Mouse (Mus musculus) hindbrain, embryonic 16.5 days (tissue): ENCODE results near the gene Tor2a. TPM values are rescaled to one million over a fixed set of nuclear protein-coding genes. Genes with fewer than 3 reads are reported as not detected.
A peak's percentile ranks its signal among the peaks of the same experiment; 100 is the strongest.

Experiments
- ATAC-seq: fragments of 200-750 bp; cut with Nextera tagmentation; 2 replicates; pipeline ENCODE4 v1.8.0; 2017; ENCODE audit warnings: moderate TSS enrichment, moderate library complexity
- H3K27ac ChIP-seq: fragments of 300-500 bp; sonication (generic); 2 replicates; pipeline ENCODE4 v1.5.1; 2014; ENCODE audit warnings: low read depth, mild to moderate bottlenecking, control low read depth, low read length, moderate library complexity
- H3K27me3 ChIP-seq: fragments of 300-500 bp; sonication (generic); replicated peaks from 2 replicates; pipeline ENCODE4 v1.6.1; 2014; ENCODE audit warnings: low read length; ENCODE audit not compliant: control insufficient read depth, insufficient read depth
- H3K36me3 ChIP-seq: fragments of 300-500 bp; sonication (generic); 2 replicates; pipeline ENCODE4 v1.6.1; 2014; ENCODE audit warnings: mild to moderate bottlenecking, low read length, moderate library complexity, mixed read lengths; ENCODE audit not compliant: control insufficient read depth, insufficient read depth
- H3K4me1 ChIP-seq: fragments of 300-500 bp; sonication (generic); 2 replicates; pipeline ENCODE4 v1.6.1; 2014; ENCODE audit warnings: low read depth, low read length; ENCODE audit not compliant: control insufficient read depth, insufficient read depth
- H3K4me2 ChIP-seq: fragments of 300-500 bp; sonication (generic); 2 replicates; pipeline ENCODE4 v1.6.1; 2014; ENCODE audit warnings: mild to moderate bottlenecking, low read length, control low read depth, moderate library complexity
- H3K4me3 ChIP-seq: fragments of 300-500 bp; sonication (generic); 2 replicates; pipeline ENCODE4 v1.5.1; 2014; ENCODE audit warnings: mild to moderate bottlenecking, low read length, control low read depth, moderate library complexity
- H3K9ac ChIP-seq: fragments of 300-500 bp; sonication (generic); 2 replicates; pipeline ENCODE4 v1.6.1; 2014; ENCODE audit warnings: low read depth, mild to moderate bottlenecking, control low read depth, low read length, moderate library complexity
- H3K9me3 ChIP-seq: fragments of 300-500 bp; sonication (generic); 2 replicates; pipeline ENCODE4 v1.6.1; 2014; ENCODE audit warnings: mild to moderate bottlenecking, low read length, moderate library complexity; ENCODE audit not compliant: control insufficient read depth
- WGBS: fragments of 180-500 bp; shearing (Covaris S2); extraction: QIAGEN DNeasy Blood & Tissue Kit; methylation state at CpG from one replicate; pipeline ENCODE4 v1.1.7; 2014; 5-methylcytosine and 5-hydroxymethylcytosine counted together
- polyA plus RNA-seq: library from polyadenylated mRNA; unstranded; fragments of >200 nt; fragmentation: Nextera tagmentation; extraction: Ambion mirVana; gene quantifications from 2 replicates; pipeline ENCODE4 v1.2.1, GENCODE M21; 2015

The Tor2a gene
- polyA plus RNA-seq, 1 experiment from 2014 or later: 50.8 TPM

GRCm38 (mm10) chr2:32736306-32736829, 20.7 kb upstream of the Tor2a start:
- Histone ChIP-seq H3K9me3 (no peaks in the 10 kb centered on the region), H3K9ac (no peak overlapping the region; the same call in 1 of the 2 replicates), H3K4me2 (no peak overlapping the region), H3K27ac (no peak overlapping the region), H3K27me3 (no peaks in the 10 kb centered on the region), H3K36me3 (no peaks in the 10 kb centered on the region), H3K4me3 (no peak overlapping the region), H3K4me1 (peaks cover 5% of the 10 kb centered on the region)
- no peak for ATAC-seq
- 27% methylated on average over 3 of the region's 3 CpGs for WGBS

GRCm38 (mm10) chr2:32737008-32737407, 20.0 kb upstream of the Tor2a start:
- H3K27ac ChIP-seq: no peak overlapping the region
- H3K4me1 ChIP-seq: peaks cover 5% of the 10 kb centered on the region
- H3K9me3 ChIP-seq: no peaks in the 10 kb centered on the region
- no peaks in the 10 kb centered on the region for H3K36me3 ChIP-seq
- no peaks in the 10 kb centered on the region for H3K27me3 ChIP-seq
- no peak overlapping the region for H3K9ac ChIP-seq
- ATAC-seq: no peak
- H3K4me3 ChIP-seq: no peak overlapping the region
- H3K4me2 ChIP-seq: no peak overlapping the region
- WGBS: 58% methylated on average over 6 of the region's 6 CpGs

- Histone ChIP-seq H3K27ac (no peak overlapping the region), H3K4me2 (no peak overlapping the region), H3K9ac (no peak overlapping the region), H3K4me1 (peaks cover 19% of the 10 kb centered on the region), H3K9me3 (no peaks in the 10 kb centered on the region), H3K27me3 (no peaks in the 10 kb centered on the region), H3K36me3 (no peaks in the 10 kb centered on the region), H3K4me3 (no peak overlapping the region)
- WGBS: 66% methylated on average over 4 of the region's 4 CpGs
- no peak for ATAC-seq
These were observed 17.7 kb upstream of the Tor2a start for GRCm38 (mm10) chr2:32739311-32739710.

- Histone ChIP-seq H3K36me3 (peaks cover 7% of the 10 kb centered on the region; the same call in 1 of the 2 replicates), H3K4me2 (peak within 1 kb of the TSS; percentile 64), H3K9me3 (no peaks in the 10 kb centered on the region), H3K4me3 (peak within 1 kb of the TSS; percentile 81), H3K4me1 (peaks cover 19% of the 10 kb centered on the region), H3K27ac (peak within 1 kb of the TSS; percentile 86), H3K27me3 (no peaks in the 10 kb centered on the region), H3K9ac (peak within 1 kb of the TSS; percentile 90)
- 5% methylated on average over 11 of the region's 11 CpGs for WGBS
- ATAC-seq: peak; percentile 1; the same call in 1 of the 2 replicates
These were observed 16.1 kb upstream of the Tor2a start, which contains the start of gene 6330409D20Rik for GRCm38 (mm10) chr2:32740916-32741272. TSS of gene 6330409D20Rik (minus strand) at chr2:32741016.

GRCm38 (mm10) chr2:32741273-32742172, 15.5 kb upstream of the Tor2a start:
- Histone ChIP-seq H3K9ac (peak overlapping the region; percentile 90), H3K9me3 (no peaks in the 10 kb centered on the region), H3K27ac (peak overlapping the region; percentile 86), H3K4me1 (peaks cover 19% of the 10 kb centered on the region), H3K36me3 (peaks cover 13% of the 10 kb centered on the region), H3K4me2 (peak overlapping the region; percentile 64), H3K4me3 (peak overlapping the region; percentile 81), H3K27me3 (no peaks in the 10 kb centered on the region)
- under 1% methylated on average over 56 of the region's 58 CpGs for WGBS
- ATAC-seq: peak; percentile 58

- Histone ChIP-seq H3K4me1 (peaks cover 19% of the 10 kb centered on the region), H3K9me3 (no peaks in the 10 kb centered on the region), H3K4me3 (peak overlapping the region; percentile 81), H3K36me3 (peaks cover 19% of the 10 kb centered on the region), H3K27ac (peak overlapping the region; percentile 86), H3K4me2 (peak overlapping the region; percentile 64), H3K9ac (peak overlapping the region; percentile 90), H3K27me3 (no peaks in the 10 kb centered on the region)
- ATAC-seq: peak; percentile 93
- WGBS: 7% methylated on average over 18 of the region's 18 CpGs
These were observed 14.9 kb upstream of the Tor2a start for GRCm38 (mm10) chr2:32742173-32742531.

- 73% methylated on average over 15 of the region's 15 CpGs for WGBS
- no peak overlapping the region for H3K4me3 ChIP-seq
- H3K9ac ChIP-seq: no peak overlapping the region; the same call in 1 of the 2 replicates
These were observed 12.6 kb upstream of the Tor2a start for GRCm38 (mm10) chr2:32744272-32744982.

GRCm38 (mm10) chr2:32749082-32749481, 8.0 kb upstream of the Tor2a start:
- Histone ChIP-seq H3K27me3 (no peaks in the 10 kb centered on the region), H3K9me3 (no peaks in the 10 kb centered on the region), H3K9ac (no peak overlapping the region), H3K27ac (no peak overlapping the region), H3K4me3 (no peak overlapping the region), H3K36me3 (peaks cover 49% of the 10 kb centered on the region), H3K4me1 (peaks cover 6% of the 10 kb centered on the region), H3K4me2 (no peak overlapping the region)
- ATAC-seq: no peak
- WGBS: 88% methylated on average over 16 of the region's 16 CpGs

More at GRCm38 (mm10) chr2:32744272-32744982, 12.6 kb upstream of the Tor2a start:
- Histone ChIP-seq H3K27me3 (no peaks in the 10 kb centered on the region), H3K36me3 (peaks cover 35% of the 10 kb centered on the region), H3K27ac (no peak overlapping the region), H3K9me3 (no peaks in the 10 kb centered on the region), H3K4me2 (no peak overlapping the region), H3K4me1 (peaks cover 19% of the 10 kb centered on the region)
- ATAC-seq: no peak

- WGBS: 67% methylated on average over 7 of the region's 7 CpGs
- Histone ChIP-seq H3K27ac (no peak overlapping the region), H3K9ac (no peak overlapping the region), H3K36me3 (peaks cover 58% of the 10 kb centered on the region), H3K27me3 (no peaks in the 10 kb centered on the region), H3K4me1 (peaks cover 6% of the 10 kb centered on the region), H3K4me3 (no peak overlapping the region), H3K9me3 (no peaks in the 10 kb centered on the region), H3K4me2 (no peak overlapping the region)
- no peak for ATAC-seq
These were observed 6.8 kb upstream of the Tor2a start for GRCm38 (mm10) chr2:32750199-32750598.
